Mouse (Mus musculus) right cerebral cortex, postnatal 25 days (tissue): ENCODE measurements around the gene Hmg20b.

ENCODE experiments used
- DNase-seq: peaks from one replicate; pipeline ENCODE4 v3.0.0; 2022

The Hmg20b gene

GRCm38 (mm10) chr10:81323141-81323775 lies 27.0 kb downstream of the Hmg20b start:
- no peak for DNase-seq

GRCm38 (mm10) chr10:81322444-81322843 lies 27.8 kb downstream of the Hmg20b start:
- DNase-seq = no peak

DNA sequence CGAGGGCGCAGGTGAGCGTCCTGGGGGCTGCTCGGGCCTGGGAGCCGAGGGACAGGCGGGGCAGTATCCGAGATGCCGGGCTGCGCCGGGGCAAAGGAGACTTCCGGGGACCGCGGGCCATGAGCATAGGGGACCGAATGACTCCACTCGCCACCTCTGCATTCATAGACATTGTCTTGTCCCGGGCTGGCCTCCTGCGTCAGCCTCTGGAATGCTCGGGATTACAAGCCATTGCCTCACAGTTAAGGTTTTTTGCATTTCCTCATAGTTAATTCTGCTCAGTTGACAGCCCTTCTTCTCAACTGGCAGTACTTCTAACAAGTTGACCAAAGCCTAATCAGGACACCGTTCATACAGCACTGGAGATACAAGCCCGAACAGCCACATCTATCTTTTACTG lies 28.8 kb downstream of the Hmg20b start:
- DNase-seq = no peak

GRCm38 (mm10) chr10:81320550-81321347 lies 29.5 kb downstream of the Hmg20b start, which contains the start of gene Cactin:
Gene Cactin (plus strand): TSS chr10:81321103.
- peak; percentile 99 for DNase-seq

DNA sequence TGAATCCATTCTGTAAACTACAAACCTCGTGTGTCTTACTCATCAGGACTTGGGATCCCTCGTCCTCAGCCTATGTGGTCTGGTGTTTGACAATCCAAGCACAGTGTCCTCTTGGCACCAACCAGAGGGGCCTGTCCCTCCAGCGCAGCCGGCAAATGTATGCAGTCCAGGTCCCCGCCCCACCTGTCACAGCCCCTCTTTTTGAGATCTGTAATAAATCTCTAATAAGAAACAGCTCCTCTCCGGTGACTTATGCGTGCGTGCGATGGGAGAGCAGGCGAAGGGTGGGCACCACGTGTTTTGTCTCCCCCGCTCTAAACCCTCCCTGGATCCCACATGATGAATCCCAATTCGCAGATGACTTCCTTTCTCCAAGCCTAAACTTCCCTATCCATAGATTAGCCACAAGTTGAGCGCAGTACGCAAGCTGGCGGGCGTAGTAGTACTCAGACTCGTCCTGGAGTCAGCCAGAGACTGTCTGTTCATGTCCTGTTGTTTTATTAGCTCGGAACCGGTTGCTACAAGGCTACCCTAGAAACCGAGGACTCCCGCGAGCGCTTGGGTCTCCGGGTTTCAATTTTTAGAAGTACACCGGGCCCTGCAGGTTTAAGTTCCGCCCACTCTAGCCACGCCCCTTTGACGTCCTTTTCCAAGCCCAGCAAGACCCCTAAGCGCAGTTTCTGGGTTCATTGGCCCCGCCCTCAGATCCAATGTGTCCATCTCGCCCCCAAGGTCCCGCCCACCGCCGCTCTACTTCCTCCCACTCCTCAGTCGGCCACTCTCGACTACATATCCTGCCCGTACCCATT lies 30.3 kb downstream of the Hmg20b start:
- no peak for DNase-seq

DNA sequence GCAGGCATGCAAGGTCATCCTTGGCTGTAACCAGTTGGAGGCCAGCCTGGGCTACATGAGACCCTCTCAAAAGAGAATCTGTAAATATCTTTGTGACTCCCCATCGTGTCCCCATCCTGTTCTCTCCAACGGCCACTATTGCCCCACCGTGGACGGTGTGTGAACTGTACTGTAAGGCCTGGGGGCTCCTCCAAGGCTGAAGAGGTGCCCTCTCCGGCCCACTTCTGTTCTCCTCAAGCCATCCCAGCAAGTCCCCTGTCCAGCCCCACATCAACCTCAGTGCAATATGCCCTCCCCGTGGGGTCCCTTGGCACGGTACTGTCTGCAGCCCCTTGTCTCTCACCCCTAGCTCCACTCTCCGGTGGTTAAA lies 31.0 kb downstream of the Hmg20b start:
- DNase-seq = no peak

DNA sequence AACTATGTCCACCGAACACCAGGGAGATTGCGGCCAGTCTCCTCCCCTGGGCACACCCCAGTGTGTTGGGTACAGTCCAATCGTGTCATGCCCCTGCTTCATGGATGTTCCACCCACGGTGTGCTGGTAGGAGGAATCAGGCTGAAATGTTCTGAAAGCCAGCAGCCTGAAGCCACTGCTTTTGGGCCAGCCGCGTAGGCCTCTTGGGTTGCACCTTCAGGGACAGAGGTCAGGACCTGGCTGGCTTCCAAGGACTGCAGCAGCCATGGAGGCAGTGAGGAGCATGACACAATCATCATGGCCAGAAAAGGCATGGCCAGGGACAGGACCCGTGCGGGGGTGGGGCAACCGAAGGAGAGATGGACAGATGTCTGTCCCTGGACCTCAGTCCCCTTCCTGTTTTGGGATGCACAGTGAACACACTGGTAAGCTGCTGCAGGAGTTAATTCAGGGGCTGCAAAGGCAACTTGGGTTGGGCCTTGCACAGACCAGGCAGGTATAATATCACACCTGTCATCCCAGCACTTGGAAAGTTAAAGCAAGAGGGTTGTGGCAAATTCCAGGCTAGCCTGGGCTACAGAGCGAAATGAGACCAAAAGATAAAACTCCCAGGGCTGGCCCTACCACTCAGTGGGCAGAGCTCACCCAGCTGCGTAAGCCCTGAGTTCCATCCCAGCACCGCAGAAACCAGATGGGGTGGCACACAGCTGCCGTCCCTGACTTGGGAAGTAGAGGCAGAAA lies 31.5 kb downstream of the Hmg20b start:
- no peak for DNase-seq

- DNase-seq = no peak
Measured at GRCm38 (mm10) chr10:81317273-81317672, 33.0 kb downstream of the Hmg20b start.

DNA sequence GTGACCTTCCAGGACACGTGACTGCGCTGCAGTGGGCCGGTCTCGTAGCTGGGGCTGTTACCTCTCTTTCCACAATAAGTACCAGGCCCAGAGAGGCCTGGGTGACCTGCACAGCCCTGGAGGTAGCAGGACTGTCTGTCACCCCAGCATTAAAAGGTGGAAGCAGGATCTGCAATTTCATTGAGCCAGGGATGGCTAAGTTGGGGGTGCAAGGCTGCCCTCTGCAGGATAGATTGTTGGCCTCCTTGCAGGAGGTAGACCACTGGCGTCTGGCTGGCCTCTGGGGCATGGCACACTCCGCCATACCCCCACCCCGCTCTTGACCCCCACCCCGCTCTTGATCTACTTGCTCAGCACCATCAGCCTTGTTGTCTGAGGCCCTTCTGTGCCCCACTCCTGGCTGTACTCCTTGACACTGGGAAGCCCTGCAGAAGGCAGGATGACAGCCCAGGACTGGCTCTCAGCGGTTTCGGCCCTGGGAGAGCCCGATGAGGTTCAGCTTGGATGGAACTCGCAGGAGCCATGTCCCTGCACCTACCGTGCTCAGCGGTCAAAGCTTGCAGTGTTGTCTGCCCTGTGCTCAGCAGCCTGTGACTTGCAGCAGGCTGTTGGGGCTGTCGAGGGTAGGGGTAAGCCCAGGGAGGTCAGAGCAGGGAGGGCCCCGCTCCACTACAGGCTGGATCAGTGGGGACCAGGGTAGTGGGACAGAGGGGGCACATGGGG lies 33.8 kb downstream of the Hmg20b start:
- DNase-seq = no peak

GRCm38 (mm10) chr10:81315587-81315986 lies 34.7 kb downstream of the Hmg20b start:
- no peak for DNase-seq

DNA sequence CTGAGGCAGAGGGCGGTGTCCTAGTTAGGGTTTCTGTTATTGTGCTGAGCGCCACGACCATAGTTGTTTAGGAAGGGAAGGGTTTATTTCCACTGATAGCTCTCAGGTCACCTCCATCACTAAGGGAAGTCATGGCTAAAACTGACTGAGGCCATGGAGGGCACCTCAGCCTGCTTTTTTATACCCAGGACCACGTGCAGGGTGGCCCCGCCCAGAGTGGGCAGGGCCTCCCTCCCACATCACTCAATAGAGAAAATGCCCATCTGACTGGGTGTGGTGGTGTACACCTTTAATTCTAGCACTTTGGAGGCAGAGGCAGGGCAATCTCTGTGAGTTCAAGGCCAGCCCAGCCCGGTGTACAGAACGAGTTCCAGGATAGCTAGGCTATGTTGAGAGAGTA lies 36.1 kb downstream of the Hmg20b start:
- DNase-seq = no peak

- DNase-seq = no peak
Measured at GRCm38 (mm10) chr10:81313581-81313980, 36.7 kb downstream of the Hmg20b start.

DNA sequence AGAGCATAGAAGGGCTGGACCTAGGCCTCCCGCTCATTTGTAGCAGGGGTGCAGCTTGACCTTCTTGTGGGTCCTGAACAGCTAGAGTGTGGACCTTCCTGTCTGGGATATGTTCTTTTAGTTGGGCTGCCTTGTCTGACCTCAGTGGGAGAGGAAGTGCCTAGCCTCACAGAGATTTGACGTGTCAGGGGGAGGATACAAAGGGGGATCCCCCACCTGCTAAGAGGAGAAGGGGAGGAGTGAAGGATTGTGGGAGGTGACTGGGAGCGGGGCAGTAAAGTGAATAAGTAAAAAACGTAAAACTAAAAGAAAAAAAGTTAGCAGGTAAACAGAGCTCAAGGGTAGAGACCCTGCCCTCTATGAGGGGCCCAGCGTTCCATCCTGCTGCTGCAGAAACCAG lies 40.7 kb downstream of the Hmg20b start:
- no peak for DNase-seq

DNA sequence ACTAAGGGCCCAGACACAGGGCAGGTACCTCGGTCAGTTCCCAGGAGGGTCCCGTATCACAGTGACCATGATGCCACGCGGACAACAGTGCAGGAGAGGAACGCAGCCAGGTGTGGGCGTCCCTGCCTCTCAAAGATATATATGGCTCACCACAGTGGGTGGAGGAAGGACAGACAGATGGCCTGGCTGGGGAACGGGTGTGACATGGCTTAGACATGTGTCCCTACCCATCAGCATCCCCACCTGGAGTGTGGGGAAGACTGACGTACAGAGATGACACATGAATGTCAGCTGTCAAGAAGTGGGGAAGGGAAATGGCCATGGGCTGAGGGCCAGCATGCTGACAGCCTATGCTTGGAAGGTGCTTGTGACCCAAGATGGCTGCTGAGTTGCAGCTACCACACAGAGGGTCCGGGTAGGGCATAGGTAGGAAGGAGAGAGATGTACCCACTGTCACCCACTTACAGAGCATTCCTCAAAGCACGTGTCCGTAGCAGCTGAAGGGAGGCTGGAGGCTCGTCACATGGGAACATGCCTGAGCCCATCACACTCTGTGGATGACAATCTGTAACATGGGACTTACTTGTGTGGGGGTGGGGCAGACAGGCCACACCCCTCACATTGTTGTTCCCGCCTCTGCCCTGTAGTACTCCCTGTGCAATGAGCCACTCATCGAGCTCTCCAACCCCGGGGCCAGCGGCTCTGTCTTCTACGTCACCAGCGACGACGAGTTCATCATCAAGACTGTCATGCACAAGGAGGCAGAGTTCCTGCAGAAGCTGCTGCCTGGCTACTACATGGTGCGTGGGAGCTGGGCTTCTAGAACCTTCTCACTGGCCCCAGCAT lies 43.2 kb downstream of the Hmg20b start:
- no peak for DNase-seq

DNA sequence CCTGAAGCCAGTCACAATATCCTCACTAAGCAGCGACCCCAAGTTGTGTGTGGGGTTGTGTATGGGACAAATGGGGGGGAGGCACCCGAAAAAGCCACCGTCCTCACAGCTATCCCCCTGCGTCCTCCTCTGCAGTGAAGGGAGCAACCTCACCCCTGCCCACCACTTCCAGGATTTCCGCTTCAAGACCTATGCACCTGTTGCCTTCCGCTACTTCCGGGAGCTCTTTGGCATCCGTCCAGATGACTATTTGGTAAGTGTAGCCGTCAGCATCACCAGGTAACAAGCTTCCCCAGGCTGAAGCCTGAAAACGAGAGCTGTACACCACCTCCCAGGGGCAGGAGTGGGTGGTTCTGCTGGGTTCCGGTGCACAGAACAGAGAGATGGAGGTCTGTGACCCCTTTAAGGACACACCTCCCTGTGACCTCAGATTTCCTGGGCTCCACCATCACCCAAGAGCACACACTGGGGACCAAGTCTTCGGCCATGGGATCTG lies 44.1 kb downstream of the Hmg20b start:
- no peak for DNase-seq

DNA sequence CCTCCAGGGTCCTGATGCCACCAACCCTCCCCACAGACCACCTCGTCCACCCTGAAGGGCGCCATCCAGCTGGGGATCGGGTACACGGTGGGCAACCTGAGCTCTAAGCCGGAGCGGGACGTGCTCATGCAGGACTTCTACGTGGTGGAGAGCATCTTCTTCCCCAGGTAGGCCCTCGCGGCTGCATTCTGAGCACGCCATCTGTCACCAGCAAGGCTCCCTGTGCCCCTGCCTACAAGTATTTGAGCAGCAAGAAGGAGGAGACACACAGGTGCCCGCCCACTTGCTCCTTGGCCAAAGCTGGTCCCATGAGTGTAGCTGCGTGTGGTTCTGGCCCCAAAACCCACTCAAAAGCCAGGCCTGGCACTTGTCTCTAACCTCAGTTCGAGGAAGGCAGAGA lies 44.6 kb downstream of the Hmg20b start:
- DNase-seq = no peak

GRCm38 (mm10) chr10:81304597-81305238 lies 45.6 kb downstream of the Hmg20b start:
- DNase-seq = no peak

- DNase-seq = no peak
Measured at GRCm38 (mm10) chr10:81303761-81304160, 46.5 kb downstream of the Hmg20b start.

GRCm38 (mm10) chr10:81303258-81303657 lies 47.0 kb downstream of the Hmg20b start:
- no peak for DNase-seq

GRCm38 (mm10) chr10:81302781-81303218 lies 47.5 kb downstream of the Hmg20b start:
- DNase-seq = peak; percentile 71

- no peak for DNase-seq
Measured at GRCm38 (mm10) chr10:81302288-81302687, 48.0 kb downstream of the Hmg20b start.
